Mouse (Mus musculus) lung, postnatal 0 days (tissue): ENCODE results near the gene Bcas1.

Source experiments
- CTCF ChIP-seq: IDR thresholded peaks from 2 replicates; pipeline ENCODE4 v1.5.1; 2016; ENCODE audit warnings: antibody characterized with exemption, mild to moderate bottlenecking
- EP300 ChIP-seq: IDR thresholded peaks from 2 replicates; pipeline ENCODE4 v1.6.1; 2016; ENCODE audit warnings: antibody characterized with exemption, mild to moderate bottlenecking, control low read depth

GRCm38 (mm10) chr2:170349784-170350183 is 77.9 kb downstream of the Bcas1 start:
- no peak for TF ChIP-seq CTCF
- TF ChIP-seq EP300: no peak
